Mouse (Mus musculus) G1E (cell line): ENCODE results near the gene Ttc17.

Experiments used
- CTCF ChIP-seq: IDR thresholded peaks from 2 replicates; pipeline ENCODE4 v1.5.1; 2012; ENCODE audit warnings: low read depth, low read length, inconsistent platforms, mixed read lengths
- GATA1 ChIP-seq: IDR thresholded peaks from 2 replicates; pipeline ENCODE4 v1.6.1; 2012; ENCODE audit warnings: borderline replicate concordance, low read length, inconsistent platforms, mixed read lengths
- TAL1 ChIP-seq: conservative IDR thresholded peaks from 2 replicates; pipeline ENCODE4 v1.6.1; 2012; ENCODE audit warnings: low read depth, low read length, inconsistent platforms, mixed read lengths

DNA sequence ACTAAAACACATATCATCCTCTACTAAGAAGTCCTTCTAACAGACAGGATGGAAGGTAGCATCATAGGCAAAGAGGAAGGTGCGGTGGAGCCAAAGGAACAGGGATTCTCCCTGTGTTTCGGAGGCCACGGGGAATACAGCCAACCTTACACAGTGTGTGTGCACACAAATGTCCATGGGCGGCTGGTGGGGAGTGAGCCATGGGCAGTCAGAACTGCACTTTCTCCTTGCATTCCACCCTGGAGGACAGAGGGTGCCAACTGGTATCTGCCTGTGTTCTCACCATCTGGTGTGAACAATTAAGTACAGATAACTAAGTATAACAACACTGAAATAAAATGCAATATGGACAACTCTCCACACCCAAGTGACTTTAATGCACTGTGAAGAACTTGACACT, 61.9 kb downstream of the Ttc17 start:
- TF ChIP-seq CTCF (no peak), GATA1 (no peak), TAL1 (no peak)
